Mouse (Mus musculus) neural tube, embryonic 11.5 days (tissue): Measurements from ENCODE around the gene Tnfrsf21. TPM values are rescaled to one million over a fixed set of nuclear protein-coding genes. Genes with fewer than 3 reads are reported as not detected.

Experiments used
- ATAC-seq: fragments of 200-750 bp; cut with Nextera tagmentation; 2 replicates; pipeline ENCODE4 v1.8.0; 2017; ENCODE audit warnings: moderate number of reproducible peaks, mild to moderate bottlenecking, moderate TSS enrichment, moderate library complexity; ENCODE audit not compliant: insufficient read depth, low FRiP score, low TSS enrichment
- DNase-seq: peaks from one replicate; pipeline ENCODE4 v3.0.0-alpha.2; 2015; ENCODE audit warnings: low spot score
- H3K27ac ChIP-seq: fragments of 300-500 bp; sonication (generic); 2 replicates; pipeline ENCODE4 v1.5.1; 2014; ENCODE audit warnings: low read depth, mild to moderate bottlenecking, low read length
- H3K27me3 ChIP-seq: fragments of 300-500 bp; sonication (generic); 2 replicates; pipeline ENCODE4 v1.6.1; 2014; ENCODE audit warnings: mild to moderate bottlenecking, low read length, mixed read lengths; ENCODE audit not compliant: control insufficient read depth, insufficient read depth
- H3K36me3 ChIP-seq: fragments of 300-500 bp; sonication (generic); 2 replicates; pipeline ENCODE4 v1.6.1; 2014; ENCODE audit warnings: mild to moderate bottlenecking, low read length, moderate library complexity, mixed read lengths; ENCODE audit not compliant: control insufficient read depth, insufficient read depth
- H3K4me1 ChIP-seq: fragments of 300-500 bp; sonication (generic); 2 replicates; pipeline ENCODE4 v1.6.1; 2014; ENCODE audit warnings: low read length, mixed read lengths; ENCODE audit not compliant: control insufficient read depth, insufficient read depth
- H3K4me2 ChIP-seq: fragments of 300-500 bp; sonication (generic); 2 replicates; pipeline ENCODE4 v1.6.1; 2014; ENCODE audit warnings: low read depth, mild to moderate bottlenecking, moderate library complexity
- H3K4me3 ChIP-seq: fragments of 300-500 bp; sonication (generic); 2 replicates; pipeline ENCODE4 v1.5.1; 2014; ENCODE audit warnings: low read depth, low read length
- H3K9ac ChIP-seq: fragments of 300-500 bp; sonication (generic); 2 replicates; pipeline ENCODE4 v1.6.1; 2014; ENCODE audit warnings: mild to moderate bottlenecking, low read length
- H3K9me3 ChIP-seq: fragments of 300-500 bp; sonication (generic); 2 replicates; pipeline ENCODE4 v1.6.1; 2016; ENCODE audit warnings: low read length; ENCODE audit not compliant: control insufficient read depth
- WGBS: fragments of 180-500 bp; shearing (Covaris S2); extraction: QIAGEN DNeasy Blood & Tissue Kit; methylation state at CpG from one replicate; pipeline ENCODE4 v1.1.7; 2014; 5-methylcytosine and 5-hydroxymethylcytosine counted together
- polyA plus RNA-seq: library from polyadenylated mRNA; unstranded; fragments of >200 nt; fragmentation: Nextera tagmentation; extraction: Ambion mirVana; gene quantifications from 2 replicates; pipeline ENCODE4 v1.2.1, GENCODE M21; 2014

Tnfrsf21 gene
- polyA plus RNA-seq, 1 experiment from 2014 or later: 50.1 TPM

DNA sequence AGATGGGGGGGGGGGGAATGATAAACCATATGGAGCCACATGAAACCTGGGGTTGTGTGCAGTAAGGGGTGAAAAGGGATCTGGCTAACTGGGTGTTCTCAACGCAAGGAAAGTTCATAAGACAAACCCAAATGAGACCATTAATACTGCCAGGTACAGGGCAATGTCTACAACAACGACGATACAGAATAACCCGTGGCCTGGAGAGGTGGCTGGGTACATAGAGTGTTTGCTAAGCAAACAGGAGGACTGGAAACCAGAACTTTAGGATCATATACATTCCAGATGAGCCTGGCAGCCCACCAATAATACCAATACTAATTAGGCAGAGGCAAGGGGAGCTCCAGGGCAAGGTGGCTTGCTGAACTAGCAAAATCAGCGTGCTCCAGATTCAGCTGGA lies 91.0 kb downstream of the Tnfrsf21 start:
- no peaks in the 10 kb centered on the region for H3K36me3 ChIP-seq

DNA sequence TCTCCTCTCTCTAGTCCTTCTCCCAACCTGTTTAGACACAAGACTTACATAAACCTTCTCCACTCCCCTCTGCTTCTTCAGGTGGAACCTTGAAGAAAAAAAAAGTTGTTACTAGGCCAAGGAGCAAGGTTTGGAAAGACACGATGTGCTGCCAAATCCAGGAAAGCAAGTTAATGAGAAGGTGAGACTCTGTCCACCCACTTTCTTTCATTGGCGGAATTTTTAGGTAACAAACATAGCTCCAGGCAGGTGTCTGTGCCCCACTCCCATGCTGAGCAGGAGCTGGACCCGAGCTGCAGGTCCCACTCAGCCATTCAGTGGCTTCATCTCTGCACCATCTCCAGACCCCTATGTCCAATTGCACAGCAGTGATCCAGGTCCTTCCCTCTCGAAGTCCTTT lies 93.1 kb downstream of the Tnfrsf21 start:
- Histone ChIP-seq H3K27ac (no peak overlapping the region), H3K4me3 (no peak overlapping the region), H3K9ac (no peak overlapping the region), H3K4me2 (no peak overlapping the region), H3K9me3 (no peaks in the 10 kb centered on the region), H3K36me3 (no peaks in the 10 kb centered on the region), H3K27me3 (no peaks in the 10 kb centered on the region), H3K4me1 (no peaks in the 10 kb centered on the region)
- WGBS: 86% methylated on average over 4 of the region's 4 CpGs
- no peak for ATAC-seq
- no peak for DNase-seq

More for the DNA sequence above, 91.0 kb downstream of the Tnfrsf21 start:
- Histone ChIP-seq H3K27me3 (no peaks in the 10 kb centered on the region), H3K4me3 (no peak overlapping the region), H3K4me1 (no peaks in the 10 kb centered on the region), H3K9ac (no peak overlapping the region), H3K4me2 (no peak overlapping the region), H3K9me3 (no peaks in the 10 kb centered on the region), H3K27ac (no peak overlapping the region)
- DNase-seq (no peak), ATAC-seq (no peak)
- WGBS: 89% methylated on average over 5 of the region's 5 CpGs

DNA sequence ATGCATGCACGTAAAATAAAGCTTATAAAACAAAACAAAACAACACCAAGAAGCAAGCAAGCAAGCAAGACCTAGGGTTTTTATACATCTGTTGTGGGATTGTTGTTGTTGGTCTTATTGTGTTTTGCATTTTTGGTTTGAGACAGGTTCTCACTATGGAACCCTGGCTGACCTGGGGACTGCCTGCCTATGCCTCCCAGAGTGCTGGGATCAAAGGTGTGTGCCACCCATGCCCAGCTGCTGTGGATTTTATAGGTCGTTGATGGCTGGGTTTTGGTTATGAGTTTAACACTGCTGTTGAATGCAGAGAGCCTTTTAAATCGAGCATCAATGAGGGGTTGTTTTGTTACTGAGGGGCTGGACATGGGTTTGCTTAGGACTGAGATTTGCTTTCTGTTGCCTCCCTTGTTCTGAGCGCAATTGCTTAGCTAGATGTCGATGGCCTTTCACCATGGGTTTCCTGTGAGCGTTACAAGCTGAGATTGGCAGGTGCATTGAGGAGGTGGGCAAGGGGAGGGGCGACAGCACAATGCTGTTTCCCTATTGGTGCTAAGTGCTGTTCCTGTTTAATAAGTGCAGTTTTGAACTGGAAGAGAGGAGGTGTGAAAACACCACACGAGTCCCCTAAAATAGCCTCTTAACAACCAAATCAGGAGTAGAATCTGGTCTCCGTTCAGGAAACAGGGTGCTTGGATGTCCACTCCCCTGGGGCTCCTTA lies 94.0 kb downstream of the Tnfrsf21 start:
- WGBS: 72% methylated on average over 9 of the region's 9 CpGs
- ATAC-seq (no peak), DNase-seq (no peak)
- Histone ChIP-seq H3K36me3 (no peaks in the 10 kb centered on the region), H3K27ac (no peak overlapping the region), H3K27me3 (no peaks in the 10 kb centered on the region), H3K4me1 (no peaks in the 10 kb centered on the region), H3K9me3 (no peaks in the 10 kb centered on the region), H3K4me3 (no peak overlapping the region), H3K4me2 (no peak overlapping the region), H3K9ac (no peak overlapping the region)

DNA sequence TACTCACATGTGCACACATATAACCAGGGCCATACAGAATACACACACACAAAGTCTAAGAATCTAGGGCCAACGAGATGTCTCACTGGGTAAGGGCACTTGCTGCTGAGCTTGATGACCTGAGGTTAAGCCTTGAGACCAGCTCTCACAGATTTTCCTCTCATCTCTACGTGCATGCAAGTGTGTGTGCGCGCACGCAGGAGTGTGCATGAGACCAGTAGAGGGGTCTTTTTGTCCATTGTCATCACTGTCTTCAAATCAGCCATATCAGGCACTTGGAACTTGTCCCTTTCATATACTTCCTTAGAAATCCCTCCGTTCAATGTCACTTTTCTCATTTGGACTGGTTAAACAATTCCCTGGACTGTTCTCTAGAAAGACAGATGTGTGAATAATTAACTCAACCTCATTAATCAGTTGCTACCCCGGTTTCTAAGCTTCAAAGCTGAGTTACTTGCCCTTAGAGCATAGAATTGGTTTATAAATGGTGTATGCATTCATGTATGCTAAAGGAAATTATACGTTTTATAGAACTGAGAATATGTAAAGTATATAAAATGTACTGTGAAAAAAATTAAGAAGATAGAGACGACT lies 97.1 kb downstream of the Tnfrsf21 start:
- no peaks in the 10 kb centered on the region for H3K27me3 ChIP-seq
- 67% methylated on average over 9 of the region's 9 CpGs for WGBS
- H3K36me3 ChIP-seq: no peaks in the 10 kb centered on the region
- H3K9ac ChIP-seq: no peak overlapping the region
- no peak for ATAC-seq
- no peak overlapping the region for H3K4me2 ChIP-seq
- H3K4me3 ChIP-seq: no peak overlapping the region
- H3K9me3 ChIP-seq: no peaks in the 10 kb centered on the region
- H3K27ac ChIP-seq: no peak overlapping the region
- H3K4me1 ChIP-seq: no peaks in the 10 kb centered on the region
- no peak for DNase-seq

DNA sequence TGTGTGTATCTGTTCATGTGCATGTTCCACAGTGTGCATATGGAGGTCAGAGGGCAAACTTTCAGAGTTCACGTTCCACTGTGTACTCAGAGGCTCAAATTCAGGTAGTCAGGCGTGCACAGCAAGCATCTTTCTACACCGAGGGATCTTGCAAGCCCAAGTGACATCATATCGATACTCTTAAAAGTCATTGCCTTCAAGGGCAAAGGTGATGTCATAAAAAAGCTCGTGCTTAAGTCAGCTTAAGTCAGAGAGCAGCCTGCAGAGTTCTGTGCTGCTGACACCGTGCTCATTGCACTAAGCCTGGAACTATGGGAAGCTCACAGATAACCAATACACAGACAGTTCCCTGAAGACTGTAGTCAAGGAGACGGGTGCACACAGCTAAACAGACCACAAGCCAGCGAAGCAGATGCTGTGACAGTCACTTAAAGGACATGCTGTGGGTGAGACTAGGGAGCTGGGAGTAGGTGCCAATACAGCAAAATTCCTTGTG lies 97.8 kb downstream of the Tnfrsf21 start:
- H3K9ac ChIP-seq: no peak overlapping the region
- no peak overlapping the region for H3K4me3 ChIP-seq
- H3K4me1 ChIP-seq: no peaks in the 10 kb centered on the region
- no peaks in the 10 kb centered on the region for H3K9me3 ChIP-seq
- no peak overlapping the region for H3K27ac ChIP-seq
- no peaks in the 10 kb centered on the region for H3K27me3 ChIP-seq
- H3K36me3 ChIP-seq: no peaks in the 10 kb centered on the region
- ATAC-seq (no peak), DNase-seq (no peak)
- H3K4me2 ChIP-seq: no peak overlapping the region
- 65% methylated on average over 8 of the region's 8 CpGs for WGBS

DNA sequence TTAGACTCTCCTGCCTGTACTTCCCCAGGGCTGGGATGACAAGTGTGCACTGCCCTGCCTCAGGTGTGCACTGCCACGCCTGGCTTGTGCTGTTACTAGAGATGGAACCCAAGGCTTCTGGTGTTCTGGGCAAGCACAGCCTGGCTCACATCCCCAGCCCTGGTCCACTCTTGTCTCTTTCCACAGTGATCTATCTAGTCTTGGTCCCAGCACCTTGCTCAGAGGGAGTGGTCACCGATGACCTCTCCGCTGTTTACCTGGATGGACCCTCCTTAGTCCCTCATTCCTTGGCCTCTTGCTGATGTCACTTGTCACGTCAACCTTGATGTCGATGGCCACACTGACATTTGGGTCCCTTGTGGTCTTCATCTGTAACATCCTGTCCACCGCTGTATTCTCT lies 98.6 kb downstream of the Tnfrsf21 start:
- ATAC-seq: no peak
- WGBS: 96% methylated on average over 6 of the region's 6 CpGs

DNA sequence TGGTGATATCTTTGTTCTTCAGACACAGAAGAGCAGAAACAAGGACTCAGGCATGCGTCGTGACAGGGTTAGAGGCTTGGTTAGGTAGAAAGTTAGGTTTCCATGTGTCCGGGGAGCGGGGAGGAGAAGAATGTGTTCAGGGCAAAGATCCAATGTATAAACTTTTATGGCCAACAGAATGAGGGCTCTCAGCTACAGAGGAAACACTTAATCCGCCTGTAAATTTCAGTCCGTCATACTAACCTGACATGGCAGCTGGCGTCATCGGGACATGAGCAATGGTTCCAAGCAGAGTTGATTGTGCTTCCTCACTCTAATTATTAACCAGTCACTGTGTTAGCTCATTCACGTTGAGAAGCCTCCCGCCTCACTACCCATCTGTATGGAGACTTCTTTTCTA lies 100.4 kb downstream of the Tnfrsf21 start:
- no peaks in the 10 kb centered on the region for H3K27me3 ChIP-seq
- no peak overlapping the region for H3K4me2 ChIP-seq
- H3K9ac ChIP-seq: no peak overlapping the region
- no peak for DNase-seq
- WGBS: 72% methylated on average over 10 of the region's 10 CpGs
- ATAC-seq: no peak
- H3K4me1 ChIP-seq: no peaks in the 10 kb centered on the region
- H3K27ac ChIP-seq: no peak overlapping the region
- no peaks in the 10 kb centered on the region for H3K9me3 ChIP-seq
- no peak overlapping the region for H3K4me3 ChIP-seq
- no peaks in the 10 kb centered on the region for H3K36me3 ChIP-seq

More for the DNA sequence above, 98.6 kb downstream of the Tnfrsf21 start:
- H3K4me1 ChIP-seq: no peaks in the 10 kb centered on the region
- H3K9me3 ChIP-seq: no peaks in the 10 kb centered on the region
- no peak overlapping the region for H3K9ac ChIP-seq
- H3K27ac ChIP-seq: no peak overlapping the region
- no peaks in the 10 kb centered on the region for H3K27me3 ChIP-seq
- no peak for DNase-seq
- no peak overlapping the region for H3K4me3 ChIP-seq
- H3K36me3 ChIP-seq: no peaks in the 10 kb centered on the region
- no peak overlapping the region for H3K4me2 ChIP-seq

DNA sequence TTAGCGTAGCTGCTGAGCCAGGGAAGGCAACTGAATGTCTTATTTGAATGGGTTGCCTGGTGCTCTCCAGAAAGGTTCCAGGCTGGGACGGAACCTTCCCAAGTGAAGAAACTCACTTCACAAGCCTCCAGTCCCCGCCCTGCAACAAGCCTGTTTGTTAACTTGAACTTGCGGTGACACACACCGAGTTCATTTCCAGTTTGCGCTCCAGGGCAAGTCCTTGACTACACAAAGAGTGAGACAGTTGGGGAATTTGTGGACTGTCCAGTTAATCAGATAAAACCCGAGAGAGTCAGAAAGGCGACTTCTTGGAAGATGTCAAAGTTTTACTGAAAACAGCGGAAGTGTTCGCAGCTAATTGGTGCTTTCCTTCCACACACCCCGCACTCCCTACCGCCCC lies 103.1 kb downstream of the Tnfrsf21 start:
- ATAC-seq (no peak), DNase-seq (no peak)
- no peak overlapping the region for H3K9ac ChIP-seq
- 92% methylated on average over 12 of the region's 12 CpGs for WGBS
- no peak overlapping the region for H3K27ac ChIP-seq
- no peaks in the 10 kb centered on the region for H3K27me3 ChIP-seq
- no peak overlapping the region for H3K4me2 ChIP-seq
- H3K4me3 ChIP-seq: no peak overlapping the region
- no peaks in the 10 kb centered on the region for H3K4me1 ChIP-seq
- no peaks in the 10 kb centered on the region for H3K9me3 ChIP-seq
- no peaks in the 10 kb centered on the region for H3K36me3 ChIP-seq

DNA sequence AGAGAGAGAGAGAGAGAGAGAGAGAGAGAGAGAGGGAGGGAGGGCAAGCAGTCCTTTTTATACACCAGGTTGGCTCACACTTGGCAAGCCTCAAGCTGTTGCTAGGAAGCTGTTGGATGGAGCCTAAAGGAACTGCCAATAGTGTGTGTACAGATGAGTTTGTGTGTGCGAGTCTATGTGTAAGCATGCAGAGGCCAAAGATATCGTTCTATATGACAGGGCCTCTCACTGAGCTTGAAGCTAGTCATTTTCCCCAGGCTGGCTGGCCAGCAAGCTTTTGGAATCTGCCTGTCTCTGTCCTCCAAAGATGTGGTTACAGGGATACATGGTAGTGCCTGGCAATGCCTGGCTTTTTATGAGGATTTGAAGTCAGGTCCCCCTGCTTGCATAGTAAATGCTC lies 104.7 kb downstream of the Tnfrsf21 start:
- no peaks in the 10 kb centered on the region for H3K9me3 ChIP-seq
- no peak overlapping the region for H3K9ac ChIP-seq
- H3K4me2 ChIP-seq: no peak overlapping the region
- no peaks in the 10 kb centered on the region for H3K4me1 ChIP-seq
- 93% methylated on average over 2 of the region's 2 CpGs for WGBS
- no peaks in the 10 kb centered on the region for H3K27me3 ChIP-seq
- ATAC-seq (no peak), DNase-seq (no peak)
- H3K36me3 ChIP-seq: no peaks in the 10 kb centered on the region
- H3K4me3 ChIP-seq: no peak overlapping the region
- no peak overlapping the region for H3K27ac ChIP-seq
